Mouse (Mus musculus) spleen, adult 2 months (tissue): ENCODE measurements around the gene Sprtn.

Source experiments
- CTCF ChIP-seq: fragments of 200-500 bp; IDR thresholded peaks from 2 replicates; pipeline ENCODE4 v1.5.1; 2011; ENCODE audit warnings: mild to moderate bottlenecking, inconsistent platforms; ENCODE audit not compliant: insufficient read depth, insufficient read length, insufficient replicate concordance; ENCODE audit errors: extremely low read depth
- POLR2A ChIP-seq: fragments of 200-500 bp; IDR thresholded peaks from 2 replicates; pipeline ENCODE4 v1.6.1; 2011; ENCODE audit warnings: low read depth, low read length, inconsistent platforms

GRCm38 (mm10) chr8:124923971-124924652 lies 26.4 kb downstream of the Sprtn start:
- TF ChIP-seq CTCF (no peak), POLR2A (no peak)
